Mouse (Mus musculus): ENCODE measurements at regions not wholly inside any gene's neighbourhood (a gene's known extent, or its start where the extent isn't known, plus 50 kb on each side); places are given as distances from the start of the nearest gene placed in this dataset.

- DNase-seq (ENCODE audit: extremely low spot score in 1 of 2, low spot score in 2 of 2) = no peak
- intact Hi-C loops (cut with DNase I) = loop anchor here (5.0 kb wide), 1 partner anchor 204 kb away; no protein-coding TSS in a partner anchor
Observed at GRCm38 (mm10) chr2:116977771-116978600, 99.5 kb downstream of the Tmco5 start.

- intact Hi-C loops (cut with DNase I) = loop anchor here (5.0 kb wide), 1 partner anchor 203 kb away; no protein-coding TSS in a partner anchor
- DNase-seq (ENCODE audit: extremely low spot score in 1 of 2, low spot score in 2 of 2) = no peak
Observed at GRCm38 (mm10) chr2:116978809-116979208, 100.3 kb downstream of the Tmco5 start.

DNA sequence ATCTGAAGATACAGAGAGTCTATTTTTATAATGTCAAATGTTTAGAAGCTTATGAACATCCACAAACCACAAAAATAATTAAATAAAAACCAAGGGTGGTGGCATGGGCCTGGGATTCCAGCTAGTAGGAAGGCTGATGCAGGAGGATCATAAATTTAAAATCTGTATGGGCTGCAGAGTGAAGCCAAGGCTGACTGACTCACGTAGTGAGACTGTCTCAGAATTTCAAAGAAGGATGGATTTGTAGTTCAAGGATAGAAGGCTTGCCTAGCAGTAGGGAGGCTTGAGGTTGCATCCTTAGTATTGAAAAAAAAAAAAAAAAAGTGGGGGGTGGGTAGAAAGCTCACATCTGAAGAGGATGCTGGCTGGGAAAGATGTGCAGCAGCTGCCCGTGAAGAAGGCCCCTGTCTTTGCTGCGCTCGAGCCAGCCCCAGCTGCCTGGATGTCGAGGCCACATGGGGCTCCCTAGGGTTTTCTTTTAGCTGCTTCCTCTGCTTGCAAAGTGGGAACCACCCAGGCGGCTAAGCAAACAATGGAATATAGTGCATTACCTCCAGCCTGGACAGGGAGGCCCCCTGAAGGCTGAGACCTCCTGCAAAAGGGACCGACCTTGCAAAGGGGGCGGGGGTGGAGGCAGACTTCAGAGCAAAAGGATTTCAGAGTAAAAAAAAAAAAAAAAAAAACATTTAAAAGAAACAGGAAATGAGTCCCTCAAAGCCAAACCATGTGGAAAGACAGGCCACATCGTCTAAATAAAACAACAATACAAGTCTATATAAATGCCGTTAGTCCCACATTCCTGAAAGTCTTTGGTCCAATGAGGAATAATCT, 101.3 kb downstream of the Tmco5 start:
- intact Hi-C loops (cut with DNase I) = loop anchor here (5.0 kb wide), 1 partner anchor 203 kb away; no protein-coding TSS in a partner anchor
- peak; percentile 27 to 76 for DNase-seq (ENCODE audit: extremely low spot score in 1 of 2, low spot score in 2 of 2)

GRCm38 (mm10) chr2:116980692-116981091, 102.2 kb downstream of the Tmco5 start:
- no peak for DNase-seq (ENCODE audit: extremely low spot score in 1 of 2, low spot score in 2 of 2)
- intact Hi-C loops (cut with DNase I) = no loop called here

- no peak for DNase-seq (ENCODE audit: extremely low spot score in 1 of 2, low spot score in 2 of 2)
- intact Hi-C loops (cut with DNase I) = no loop called here
Observed at GRCm38 (mm10) chr2:116983351-116983750, 104.9 kb downstream of the Tmco5 start.

DNA sequence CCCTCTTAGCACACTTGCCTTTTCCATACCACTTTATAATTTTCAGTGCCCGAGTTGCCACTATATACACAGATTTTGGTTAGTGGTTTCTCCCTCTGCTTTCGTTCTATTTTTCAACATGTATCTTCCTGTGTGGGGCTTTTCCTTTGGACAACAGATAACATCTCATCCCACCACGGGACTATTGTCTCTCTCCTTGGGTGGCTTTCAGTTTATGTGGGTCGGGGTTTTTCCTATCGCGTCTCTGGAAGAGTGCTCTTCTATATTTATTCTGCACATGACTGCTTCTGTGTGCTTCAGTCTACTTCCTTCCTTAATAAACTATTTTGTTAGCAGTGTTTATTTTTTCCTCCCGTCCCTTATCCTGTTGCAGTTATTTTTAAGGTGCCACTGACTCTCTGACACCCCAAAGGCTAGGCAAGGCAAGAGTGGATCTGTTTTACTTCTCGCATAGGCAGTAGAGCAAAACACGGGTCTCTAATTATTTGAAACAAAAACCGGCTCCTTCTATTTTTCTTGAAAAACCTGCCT, 105.4 kb downstream of the Tmco5 start:
- intact Hi-C loops (cut with DNase I) = no loop called here
- no peak for DNase-seq (ENCODE audit: extremely low spot score in 1 of 2, low spot score in 2 of 2)

- no peak for DNase-seq (ENCODE audit: extremely low spot score in 1 of 2, low spot score in 2 of 2)
- intact Hi-C loops (cut with DNase I) = no loop called here
Observed at GRCm38 (mm10) chr2:116984597-116984996, 106.1 kb downstream of the Tmco5 start.

GRCm38 (mm10) chr2:116985549-116985948, 107.1 kb downstream of the Tmco5 start:
- intact Hi-C loops (cut with DNase I) = no loop called here
- no peak for DNase-seq (ENCODE audit: extremely low spot score in 1 of 2, low spot score in 2 of 2)

- intact Hi-C loops (cut with DNase I) = no loop called here
- no peak for DNase-seq (ENCODE audit: extremely low spot score in 1 of 2, low spot score in 2 of 2)
Observed at GRCm38 (mm10) chr2:116988953-116989674, 110.6 kb downstream of the Tmco5 start.

DNA sequence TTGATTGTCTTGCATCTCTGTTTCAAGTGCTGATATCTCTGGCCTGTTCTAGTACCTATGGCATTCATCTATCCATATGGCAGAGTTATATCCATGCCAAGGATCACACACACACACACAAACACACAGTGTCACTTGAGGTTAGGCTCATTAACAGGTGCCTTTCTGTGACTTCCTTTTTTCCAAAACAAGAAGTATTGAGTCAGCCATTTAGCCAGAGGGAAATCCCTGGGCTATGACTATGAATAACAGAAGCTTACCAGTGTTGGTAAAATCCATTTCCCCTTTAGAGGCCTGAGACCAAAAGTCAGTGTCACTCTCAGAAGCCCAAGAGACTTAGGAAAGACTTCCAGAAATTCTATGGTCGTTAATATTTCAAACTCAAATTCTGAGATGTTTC, 111.6 kb downstream of the Tmco5 start:
- intact Hi-C loops (cut with DNase I) = no loop called here

GRCm38 (mm10) chr2:116991561-116992042, 113.1 kb downstream of the Tmco5 start:
- DNase-seq (ENCODE audit: extremely low spot score in 1 of 2, low spot score in 2 of 2) = no peak
- intact Hi-C loops (cut with DNase I) = no loop called here

More for the DNA sequence above, 111.6 kb downstream of the Tmco5 start:
- DNase-seq (ENCODE audit: extremely low spot score in 1 of 2, low spot score in 2 of 2) = no peak

- no peak for DNase-seq (ENCODE audit: extremely low spot score in 1 of 2, low spot score in 2 of 2)
- intact Hi-C loops (cut with DNase I) = no loop called here
Observed at GRCm38 (mm10) chr2:116993724-116994123, 115.2 kb downstream of the Tmco5 start.

DNA sequence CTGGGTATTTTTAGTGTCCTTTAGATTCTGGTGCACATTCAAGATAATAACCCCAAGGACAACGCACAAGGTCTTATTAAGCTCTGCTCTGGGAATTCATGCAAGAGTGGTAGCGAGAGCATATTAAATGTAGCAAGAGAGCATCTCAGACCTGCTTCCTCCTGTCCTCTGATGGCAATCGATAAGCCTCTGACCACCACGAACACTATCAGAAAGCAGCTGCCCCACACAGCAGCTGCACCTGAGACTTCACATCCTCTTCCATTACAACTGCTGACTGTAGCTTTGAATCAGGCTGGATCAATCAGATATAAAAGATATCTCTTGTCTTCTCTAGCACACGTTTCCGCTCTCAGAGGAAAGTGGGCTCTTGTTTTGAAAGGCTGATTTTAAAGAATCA, 117.8 kb downstream of the Tmco5 start:
- intact Hi-C loops (cut with DNase I) = no loop called here
- no peak for DNase-seq (ENCODE audit: extremely low spot score in 1 of 2, low spot score in 2 of 2)

GRCm38 (mm10) chr2:116998822-116999221, 120.3 kb downstream of the Tmco5 start:
- no peak for DNase-seq (ENCODE audit: extremely low spot score in 1 of 2, low spot score in 2 of 2)
- intact Hi-C loops (cut with DNase I) = no loop called here

GRCm38 (mm10) chr2:116999592-116999991, 121.1 kb downstream of the Tmco5 start:
- intact Hi-C loops (cut with DNase I) = no loop called here
- no peak for DNase-seq (ENCODE audit: extremely low spot score in 1 of 2, low spot score in 2 of 2)

DNA sequence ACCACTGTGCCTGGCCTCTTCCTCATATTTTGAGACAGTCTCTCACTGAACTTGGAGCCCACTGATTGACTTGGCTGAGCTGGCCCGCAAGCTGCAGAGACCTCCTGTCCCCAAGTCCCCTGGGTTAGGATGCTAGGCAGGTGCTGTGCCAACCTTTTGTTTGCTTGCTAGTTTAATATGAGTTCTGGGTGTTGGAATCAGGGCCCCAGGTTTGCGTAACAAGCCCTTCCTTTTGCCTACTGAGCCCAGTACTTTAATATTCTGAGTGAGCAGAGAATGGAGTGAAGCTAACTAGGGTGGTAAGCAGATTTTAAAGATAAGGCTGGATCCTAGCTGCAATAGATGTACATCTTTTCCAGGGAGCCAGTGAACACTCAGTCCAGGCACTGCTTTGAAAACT, 117.2 kb upstream of the Spred1 start:
- no peak for DNase-seq (ENCODE audit: extremely low spot score in 1 of 2, low spot score in 2 of 2)
- intact Hi-C loops (cut with DNase I) = no loop called here

GRCm38 (mm10) chr2:117006846-117007245, 114.3 kb upstream of the Spred1 start:
- DNase-seq (ENCODE audit: extremely low spot score in 1 of 2, low spot score in 2 of 2) = no peak
- intact Hi-C loops (cut with DNase I) = no loop called here

DNA sequence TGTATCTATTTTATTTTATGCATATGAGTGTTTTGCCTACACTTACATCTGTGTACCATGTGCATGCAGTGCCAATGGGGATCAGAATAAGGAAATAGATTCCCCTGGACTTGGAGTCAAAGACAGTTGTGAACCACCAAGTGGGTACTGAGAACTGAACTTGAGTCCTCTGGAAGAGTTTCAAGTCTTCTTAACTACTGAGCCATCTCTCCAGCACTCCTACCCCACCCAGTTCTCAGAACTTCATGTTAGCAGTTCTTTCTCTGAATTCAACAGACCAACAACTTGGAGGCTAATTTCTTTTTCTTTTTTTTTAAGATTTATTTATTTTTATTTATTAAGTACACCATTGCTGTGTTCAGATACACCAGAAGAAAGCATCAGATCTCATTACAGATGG, 112.3 kb upstream of the Spred1 start:
- intact Hi-C loops (cut with DNase I) = no loop called here
- DNase-seq (ENCODE audit: extremely low spot score in 1 of 2, low spot score in 2 of 2) = no peak

DNA sequence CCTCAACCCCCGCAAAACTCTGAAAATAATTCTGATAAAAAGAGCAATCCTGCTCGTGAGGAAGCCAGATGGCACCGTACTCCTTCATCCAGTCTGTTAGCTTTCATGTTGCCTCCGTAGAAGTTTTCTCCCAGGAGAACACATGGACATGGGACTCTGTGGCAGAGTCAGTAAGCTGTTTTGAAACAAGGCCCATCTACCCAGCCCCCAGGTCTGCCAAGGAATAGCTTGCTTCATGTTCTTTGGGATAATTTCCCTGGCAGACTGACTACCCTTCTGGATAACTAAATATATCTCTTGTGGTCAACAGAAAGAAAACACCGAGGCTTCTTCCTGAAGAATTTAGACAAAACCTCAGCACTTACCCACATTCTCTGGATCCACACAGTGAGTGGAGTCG, 111.2 kb upstream of the Spred1 start:
- intact Hi-C loops (cut with DNase I) = no loop called here
- DNase-seq (ENCODE audit: extremely low spot score in 1 of 2, low spot score in 2 of 2) = no peak

All from left cerebral cortex, postnatal 10 days (tissue).